Mouse (Mus musculus): ENCODE results near the gene Taf9b. TPM values are rescaled to one million over a fixed set of nuclear protein-coding genes. Genes with fewer than 3 reads are reported as not detected.

Gene Taf9b
- total and polyA plus RNA-seq, 2 experiments from 2014 or later, result 20.9 to 24.4 TPM

GRCm38 (mm10) chrX:106190091-106190490 is 30.9 kb downstream of the Taf9b start:
- H3K36me3 ChIP-seq (ENCODE audit: insufficient read depth, low read length), result no peaks in the 10 kb centered on the region
- H3K4me3 ChIP-seq (ENCODE audit: low read length), result no peak overlapping the region
- no peak overlapping the region for H3K27ac ChIP-seq
- DNase-seq (ENCODE audit: low spot score) (no peak), ATAC-seq (no peak)
- H3K4me1 ChIP-seq (ENCODE audit: insufficient read depth, low read length), result peaks cover 8% of the 10 kb centered on the region; the same call in 1 of the 2 replicates
- no peaks in the 10 kb centered on the region for H3K9me3 ChIP-seq (ENCODE audit: low read length)
- H3K9ac ChIP-seq (replicated peaks; ENCODE audit: low read length), result no peak overlapping the region
- no peak for TF ChIP-seq CTCF (IDR thresholded peaks at IDR 0.05; ENCODE audit: low read depth)
- 0 out of 2 replicates have a peak overlapping the region, but pooled peaks have one; percentile 52 for H3K4me2 ChIP-seq (ENCODE audit: low read depth, low read length)
- 43% methylated on average over 4 of the region's 4 CpGs for WGBS
- H3K27me3 ChIP-seq (ENCODE audit: insufficient read depth, low read length), result no peaks in the 10 kb centered on the region

- H3K9ac ChIP-seq (replicated peaks; ENCODE audit: low read length), result no peak overlapping the region
- WGBS, result 59% methylated on average over 5 of the region's 5 CpGs
- H3K27me3 ChIP-seq (ENCODE audit: insufficient read depth, low read length), result no peaks in the 10 kb centered on the region
- no peak overlapping the region for H3K4me3 ChIP-seq (ENCODE audit: low read length)
- no peak for ATAC-seq
- no peaks in the 10 kb centered on the region for H3K36me3 ChIP-seq (ENCODE audit: insufficient read depth, low read length)
- TF ChIP-seq CTCF (IDR thresholded peaks at IDR 0.05; ENCODE audit: low read depth), result no peak
- H3K4me1 ChIP-seq (ENCODE audit: insufficient read depth, low read length), result peaks cover 8% of the 10 kb centered on the region; the same call in 1 of the 2 replicates
- H3K27ac ChIP-seq, result no peak overlapping the region
- no peaks in the 10 kb centered on the region for H3K9me3 ChIP-seq (ENCODE audit: low read length)
- H3K4me2 ChIP-seq (ENCODE audit: low read depth, low read length), result peak overlapping the region; percentile 52
- DNase-seq (ENCODE audit: low spot score), result no peak
Observed at GRCm38 (mm10) chrX:106189356-106189755, 31.6 kb downstream of the Taf9b start.

GRCm38 (mm10) chrX:106187737-106188136 is 33.2 kb downstream of the Taf9b start:
- Histone ChIP-seq H3K27me3 (ENCODE audit: insufficient read depth, low read length) (no peaks in the 10 kb centered on the region), H3K4me2 (ENCODE audit: low read depth, low read length) (peak overlapping the region; percentile 52), H3K4me1 (ENCODE audit: insufficient read depth, low read length) (peaks cover 8% of the 10 kb centered on the region; the same call in 1 of the 2 replicates), H3K4me3 (ENCODE audit: low read length) (peak overlapping the region; percentile 48), H3K36me3 (ENCODE audit: insufficient read depth, low read length) (no peaks in the 10 kb centered on the region), H3K9ac (replicated peaks; ENCODE audit: low read length) (peak overlapping the region; percentile 53), H3K27ac (no peak overlapping the region), H3K9me3 (ENCODE audit: low read length) (no peaks in the 10 kb centered on the region)
- WGBS, result 32% methylated on average over 12 of the region's 12 CpGs
- no peak for TF ChIP-seq CTCF (IDR thresholded peaks at IDR 0.05; ENCODE audit: low read depth)
- DNase-seq (ENCODE audit: low spot score) (no peak), ATAC-seq (no peak)

GRCm38 (mm10) chrX:106186713-106187649 is 34.0 kb downstream of the Taf9b start, which contains the start of gene Pgk1:
Pgk1 (plus strand) TSS chrX:106187100.
- Histone ChIP-seq H3K36me3 (ENCODE audit: insufficient read depth, low read length) (no peaks in the 10 kb centered on the region), H3K27me3 (ENCODE audit: insufficient read depth, low read length) (no peaks in the 10 kb centered on the region), H3K9ac (replicated peaks; ENCODE audit: low read length) (peak within 1 kb of the TSS; percentile 53), H3K4me2 (ENCODE audit: low read depth, low read length) (peak within 1 kb of the TSS; percentile 52), H3K4me3 (ENCODE audit: low read length) (peak within 1 kb of the TSS; percentile 48), H3K27ac (peak within 1 kb of the TSS; percentile 66), H3K4me1 (ENCODE audit: insufficient read depth, low read length) (peaks cover 8% of the 10 kb centered on the region; the same call in 1 of the 2 replicates), H3K9me3 (ENCODE audit: low read length) (no peaks in the 10 kb centered on the region)
- peak; percentile 18; the same call in 1 of the 2 replicates for TF ChIP-seq CTCF (IDR thresholded peaks at IDR 0.05; ENCODE audit: low read depth)
- DNase-seq (ENCODE audit: low spot score) (peak; percentile 95), ATAC-seq (peak; percentile 99)
- WGBS, result 25% methylated on average over 55 of the region's 55 CpGs

GRCm38 (mm10) chrX:106185706-106186105 is 35.3 kb downstream of the Taf9b start:
- Histone ChIP-seq H3K9ac (replicated peaks; ENCODE audit: low read length) (no peak overlapping the region), H3K4me3 (ENCODE audit: low read length) (no peak overlapping the region), H3K27me3 (ENCODE audit: insufficient read depth, low read length) (no peaks in the 10 kb centered on the region), H3K9me3 (ENCODE audit: low read length) (no peaks in the 10 kb centered on the region), H3K27ac (peak overlapping the region; percentile 66; the same call in 1 of the 2 replicates), H3K4me1 (ENCODE audit: insufficient read depth, low read length) (peaks cover 8% of the 10 kb centered on the region; the same call in 1 of the 2 replicates), H3K4me2 (ENCODE audit: low read depth, low read length) (peak overlapping the region; percentile 41; the same call in 1 of the 2 replicates), H3K36me3 (ENCODE audit: insufficient read depth, low read length) (no peaks in the 10 kb centered on the region)
- no peak for TF ChIP-seq CTCF (IDR thresholded peaks at IDR 0.05; ENCODE audit: low read depth)
- WGBS, result 30% methylated on average over 5 of the region's 5 CpGs
- DNase-seq (ENCODE audit: low spot score) (peak; percentile 7), ATAC-seq (no peak)

GRCm38 (mm10) chrX:106184279-106184678 is 36.7 kb downstream of the Taf9b start:
- DNase-seq (ENCODE audit: low spot score) (no peak), ATAC-seq (no peak)
- no peak overlapping the region for H3K4me3 ChIP-seq (ENCODE audit: low read length)
- no peaks in the 10 kb centered on the region for H3K36me3 ChIP-seq (ENCODE audit: insufficient read depth, low read length)
- no peaks in the 10 kb centered on the region for H3K27me3 ChIP-seq (ENCODE audit: insufficient read depth, low read length)
- no peak overlapping the region for H3K4me2 ChIP-seq (ENCODE audit: low read depth, low read length)
- 42% methylated on average over 4 of the region's 4 CpGs for WGBS
- no peak for TF ChIP-seq CTCF (IDR thresholded peaks at IDR 0.05; ENCODE audit: low read depth)
- no peak overlapping the region for H3K9ac ChIP-seq (replicated peaks; ENCODE audit: low read length)
- no peak overlapping the region for H3K27ac ChIP-seq
- no peaks in the 10 kb centered on the region for H3K9me3 ChIP-seq (ENCODE audit: low read length)
- peaks cover 8% of the 10 kb centered on the region; the same call in 1 of the 2 replicates for H3K4me1 ChIP-seq (ENCODE audit: insufficient read depth, low read length)
